Mouse (Mus musculus) right cerebral cortex, adult 18-20 months (tissue): ENCODE results near the gene Tgfb1.
"Not testable (repeated sequence)": the region's sequence is repeated elsewhere in the genome, so short reads cannot be mapped to it uniquely, and the experiment has no call there.

Experiments used
- DNase-seq: peaks from one replicate; pipeline ENCODE4 v3.0.0; 2022; ENCODE audit warnings: mixed read lengths

The Tgfb1 gene

DNA sequence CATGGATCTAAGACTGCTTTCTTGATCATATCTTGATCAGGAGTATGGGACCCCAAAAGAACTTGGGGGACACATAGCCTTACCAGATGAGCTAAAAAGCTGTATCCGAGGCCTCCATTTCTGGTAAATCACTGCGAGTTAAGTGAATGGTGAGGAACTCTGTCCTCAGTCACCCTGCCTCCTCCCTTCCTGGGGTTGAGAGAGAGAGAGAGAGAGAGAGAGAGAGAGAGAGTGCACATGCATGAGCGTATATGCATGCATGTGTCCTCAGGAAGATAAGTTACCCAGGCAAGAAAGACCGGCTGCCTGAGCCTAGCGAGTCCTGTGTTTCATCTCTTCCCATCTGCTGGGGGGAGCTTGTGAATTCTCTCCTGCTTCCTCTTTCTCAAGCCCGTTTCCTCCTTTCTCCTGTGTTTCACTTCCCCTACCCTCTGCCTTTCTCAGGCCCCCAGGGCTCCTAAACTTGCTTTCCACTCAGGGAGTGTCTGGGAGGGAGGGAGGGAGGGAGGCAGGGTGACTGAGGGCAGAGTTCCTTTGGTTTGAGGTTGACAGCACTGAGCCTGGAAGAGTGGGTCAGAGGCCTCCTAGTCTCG is 19.9 kb downstream of the Tgfb1 start:
- no peak for DNase-seq

DNA sequence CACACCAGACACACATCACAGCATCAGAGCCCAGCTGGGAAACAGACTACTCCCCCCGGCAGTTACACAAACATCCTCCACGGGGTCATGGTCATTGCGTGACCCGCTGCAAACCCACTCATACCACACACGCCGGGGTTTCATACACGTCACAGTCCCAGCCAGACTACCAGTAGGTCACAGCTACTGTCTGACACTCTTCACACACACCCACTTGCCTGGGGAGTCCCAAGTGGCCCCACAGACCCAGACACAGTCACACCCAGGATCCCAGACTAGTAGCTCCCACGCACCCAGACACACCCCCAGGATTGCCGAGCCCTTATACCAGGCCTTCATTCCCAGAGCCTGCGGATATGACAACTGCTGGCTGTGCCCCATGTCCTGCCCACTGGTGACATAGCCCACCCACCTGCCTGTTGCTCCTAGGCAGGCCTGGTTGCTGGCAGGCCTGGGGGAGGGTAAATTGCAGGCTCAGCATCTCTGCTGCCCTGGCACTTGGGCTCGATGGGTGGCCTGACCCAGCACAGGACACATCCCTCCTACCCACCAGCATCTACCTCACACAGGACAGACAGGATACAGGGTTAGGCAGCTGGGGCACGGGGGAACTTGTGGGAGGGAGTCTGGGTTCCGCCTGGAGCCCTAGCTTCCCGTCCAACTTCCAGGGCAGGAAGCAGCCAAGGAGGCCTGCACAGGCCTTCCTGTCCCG is 20.9 kb downstream of the Tgfb1 start:
- DNase-seq, result no peak

DNA sequence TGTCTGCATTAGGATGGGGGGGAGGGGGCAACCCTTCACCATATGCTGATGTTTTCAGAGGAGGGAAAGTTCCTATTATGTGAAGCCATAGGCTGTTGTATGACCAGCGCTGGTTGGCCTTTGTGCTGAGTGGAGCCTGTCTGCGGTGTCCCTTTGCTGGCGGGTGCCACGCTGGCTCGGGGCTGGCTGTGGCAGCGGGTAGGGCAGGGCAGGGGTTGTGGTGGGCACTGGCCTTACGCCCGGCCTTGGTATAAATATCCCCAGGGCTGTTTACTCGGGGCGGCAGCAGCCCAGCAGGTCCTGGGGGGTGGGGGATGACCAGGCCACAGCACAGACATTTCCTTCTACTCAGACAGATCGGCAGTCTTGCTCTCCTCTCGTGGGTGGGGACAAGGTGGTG is 23.2 kb downstream of the Tgfb1 start:
- no peak for DNase-seq

DNA sequence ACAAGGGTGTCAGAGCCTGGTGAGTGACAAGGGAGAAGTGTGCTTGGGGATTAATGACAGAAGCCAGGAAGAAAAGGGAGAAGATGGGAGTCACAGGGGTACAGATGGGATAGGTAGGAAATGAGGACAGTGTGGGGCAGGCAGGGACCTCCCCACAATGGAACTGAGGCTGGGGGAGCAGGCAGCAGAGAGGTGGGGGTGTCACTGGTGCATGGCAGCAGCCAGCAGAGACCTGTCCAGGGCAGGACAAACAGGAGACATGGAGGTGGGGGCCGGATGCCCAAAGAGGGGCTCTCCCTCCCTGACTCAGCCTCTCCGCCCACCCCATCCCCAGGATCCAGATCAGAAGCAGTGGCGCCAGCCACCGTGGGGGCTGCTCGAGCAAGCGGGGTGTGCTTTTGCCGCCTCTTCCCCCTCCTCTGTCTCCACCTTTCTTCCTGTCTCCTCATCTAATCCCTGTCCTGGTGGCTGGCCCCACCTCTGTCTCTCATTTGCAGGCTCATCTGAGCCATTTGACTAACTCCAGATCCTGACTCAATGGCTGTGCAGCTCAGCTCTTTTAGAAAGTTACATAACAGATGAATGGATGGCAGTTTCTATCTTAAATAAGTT is 23.8 kb downstream of the Tgfb1 start:
- DNase-seq, result peak; percentile 81

DNA sequence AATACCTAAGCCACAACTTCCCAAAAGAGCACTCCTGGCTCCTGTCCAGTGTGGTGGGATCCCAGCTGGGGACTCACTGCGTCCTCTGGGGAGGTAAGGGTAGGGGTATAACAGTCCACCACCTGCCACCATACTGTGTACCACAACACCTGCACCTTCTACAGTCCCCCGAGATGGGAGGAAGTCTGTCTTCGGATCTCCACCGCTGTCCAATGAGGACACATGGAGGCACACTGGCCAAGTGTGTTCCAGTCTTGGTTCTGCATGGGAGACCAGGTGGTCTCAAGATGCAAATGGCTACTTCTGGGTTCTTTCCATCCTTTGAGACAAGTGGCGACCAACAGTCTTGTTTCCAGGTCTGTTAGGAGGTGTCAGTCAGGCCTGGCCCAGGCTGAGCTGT is 24.4 kb downstream of the Tgfb1 start:
- no peak for DNase-seq

DNA sequence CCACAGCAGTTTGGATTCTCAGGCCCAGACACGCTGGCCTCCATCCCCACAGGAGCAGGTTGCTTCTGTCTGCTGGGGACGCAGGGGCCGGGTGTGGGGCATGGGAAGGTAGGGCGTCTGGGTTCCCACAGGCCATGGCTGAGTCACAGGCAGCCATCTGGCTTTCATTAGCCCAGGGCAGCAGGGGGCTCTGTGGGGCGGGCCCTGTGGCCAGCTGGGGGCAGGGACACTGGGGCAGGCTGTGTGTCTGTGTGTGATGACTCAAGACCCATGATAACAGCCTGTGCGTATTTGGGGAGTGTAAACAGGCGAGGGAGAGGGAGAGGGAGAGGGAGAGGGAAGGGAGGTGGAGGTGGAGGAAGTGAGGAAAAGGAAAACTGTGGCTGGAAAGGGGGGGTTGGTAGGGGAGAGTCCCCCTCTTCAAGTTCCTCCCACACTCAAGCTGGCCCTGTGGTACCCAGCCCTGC is 25.0 kb downstream of the Tgfb1 start:
- DNase-seq, result peak; percentile 76

DNA sequence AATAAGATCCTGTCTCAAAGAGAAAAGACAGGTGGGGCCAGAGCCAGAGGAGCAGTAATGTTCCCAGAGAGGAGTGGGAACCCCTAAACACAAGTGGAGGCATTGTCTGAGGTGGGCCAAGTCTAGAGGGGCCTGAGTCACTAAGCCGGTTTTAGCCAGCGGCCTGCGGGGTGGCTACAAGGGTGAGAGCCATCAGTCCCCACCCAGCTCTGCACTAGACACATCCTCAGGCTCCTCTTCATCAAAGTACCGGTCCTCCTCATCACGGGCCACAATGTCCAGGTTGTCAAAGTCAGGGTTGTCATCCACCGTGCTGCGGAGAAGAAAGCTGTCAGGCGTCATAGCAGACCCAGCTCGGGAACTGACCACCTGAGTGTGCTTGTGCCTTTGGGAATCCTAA is 26.0 kb downstream of the Tgfb1 start:
- no peak for DNase-seq

DNA sequence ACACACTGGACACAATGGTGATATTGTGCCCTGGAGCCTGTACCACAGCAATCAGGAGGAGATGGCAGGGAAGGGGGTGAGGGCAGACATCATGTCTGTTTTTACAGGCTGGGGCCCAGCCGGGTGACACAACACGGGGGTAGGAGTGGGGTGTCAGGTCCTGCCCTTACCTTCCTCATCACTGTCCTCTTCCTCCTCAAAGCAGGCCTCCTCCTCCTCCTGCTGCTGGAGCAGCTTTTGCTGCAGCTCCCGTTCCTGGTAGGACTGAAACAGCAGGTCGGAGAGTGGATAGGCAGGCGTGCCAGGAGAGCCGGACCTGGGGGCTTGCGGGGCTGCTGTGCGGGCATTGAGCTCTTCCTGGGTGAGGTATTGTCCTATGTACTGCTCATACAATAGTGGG is 27.8 kb downstream of the Tgfb1 start:
- no peak for DNase-seq

DNA sequence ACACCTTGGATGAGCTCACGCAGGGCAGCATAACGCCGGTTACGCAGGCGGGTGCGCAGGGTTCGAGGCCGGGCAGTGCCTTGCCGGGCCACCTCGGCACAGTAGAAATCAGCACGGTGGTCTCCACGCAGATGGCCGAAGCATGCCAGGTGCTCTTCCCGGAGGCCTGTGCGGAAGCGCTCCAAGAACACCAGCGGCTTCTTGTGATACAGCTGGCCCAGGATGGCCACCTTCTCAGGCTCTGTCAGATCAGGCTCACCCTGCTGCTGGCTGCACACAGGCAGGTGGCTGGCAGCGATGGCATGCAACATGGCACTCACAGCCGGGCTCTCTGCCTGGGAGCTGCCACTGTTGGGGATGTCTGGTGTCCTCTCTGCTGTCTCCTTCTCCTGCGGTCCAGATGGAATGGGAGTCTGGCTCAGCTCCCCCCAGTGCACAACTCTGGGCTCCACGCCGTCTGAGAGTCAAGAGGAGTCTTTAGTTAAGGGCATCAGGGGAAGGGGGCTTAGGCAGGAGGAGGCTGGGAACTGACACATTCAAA is 29.0 kb downstream of the Tgfb1 start:
- DNase-seq, result no peak

DNA sequence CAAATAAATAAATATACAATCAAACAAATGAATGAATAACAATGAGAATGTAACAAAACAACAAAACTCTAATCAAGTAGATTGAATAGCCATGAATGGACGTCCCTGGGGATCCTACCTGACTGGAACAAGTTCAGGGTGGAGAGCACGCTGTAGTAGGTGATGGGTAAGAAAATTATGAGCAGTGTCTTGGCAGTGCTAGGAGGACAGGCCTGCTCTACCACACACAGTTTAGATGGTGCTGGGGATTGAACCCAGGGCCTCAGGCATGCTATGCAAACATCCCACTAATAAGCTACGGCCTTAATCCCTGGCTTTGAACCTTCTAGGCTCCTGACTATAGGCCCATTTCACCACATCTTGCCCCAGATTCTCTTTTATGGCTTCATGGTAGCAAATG is 30.7 kb downstream of the Tgfb1 start:
- no peak for DNase-seq

DNA sequence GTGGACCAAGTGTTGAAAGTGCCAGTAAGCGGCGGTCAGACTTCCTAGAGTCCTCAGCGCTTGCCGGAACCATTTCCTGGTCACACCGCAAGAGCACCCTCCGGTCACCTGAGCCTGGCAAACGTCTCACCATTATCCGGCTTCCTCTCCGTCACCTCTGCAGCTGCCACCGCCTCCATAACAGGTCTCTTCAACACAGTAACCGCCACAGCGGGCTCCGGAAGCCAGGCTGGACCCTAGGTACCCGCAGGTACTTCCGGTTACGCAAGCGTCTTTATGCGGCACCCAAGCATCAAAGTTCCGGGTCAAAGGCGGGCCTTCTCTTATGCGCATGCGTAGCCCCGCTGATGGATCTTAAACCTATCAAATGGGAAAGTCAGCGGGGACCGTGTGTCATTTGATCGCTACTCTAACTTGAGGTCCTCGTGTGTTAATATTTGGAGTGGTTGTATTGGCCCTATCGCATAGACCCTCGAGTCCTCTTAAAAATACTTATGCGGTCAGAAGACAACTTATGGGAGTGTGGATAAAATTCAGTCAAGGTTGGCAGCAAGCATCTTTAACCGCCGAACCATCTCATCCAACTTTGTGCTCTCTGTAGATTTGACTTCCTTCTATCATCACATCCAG is 32.1 kb downstream of the Tgfb1 start, which contains the start of gene Ccdc97:
TSS of gene Ccdc97 (minus strand) at position 301 of the 630 bp plus-strand sequence.
- DNase-seq, result peak; percentile 96

DNA sequence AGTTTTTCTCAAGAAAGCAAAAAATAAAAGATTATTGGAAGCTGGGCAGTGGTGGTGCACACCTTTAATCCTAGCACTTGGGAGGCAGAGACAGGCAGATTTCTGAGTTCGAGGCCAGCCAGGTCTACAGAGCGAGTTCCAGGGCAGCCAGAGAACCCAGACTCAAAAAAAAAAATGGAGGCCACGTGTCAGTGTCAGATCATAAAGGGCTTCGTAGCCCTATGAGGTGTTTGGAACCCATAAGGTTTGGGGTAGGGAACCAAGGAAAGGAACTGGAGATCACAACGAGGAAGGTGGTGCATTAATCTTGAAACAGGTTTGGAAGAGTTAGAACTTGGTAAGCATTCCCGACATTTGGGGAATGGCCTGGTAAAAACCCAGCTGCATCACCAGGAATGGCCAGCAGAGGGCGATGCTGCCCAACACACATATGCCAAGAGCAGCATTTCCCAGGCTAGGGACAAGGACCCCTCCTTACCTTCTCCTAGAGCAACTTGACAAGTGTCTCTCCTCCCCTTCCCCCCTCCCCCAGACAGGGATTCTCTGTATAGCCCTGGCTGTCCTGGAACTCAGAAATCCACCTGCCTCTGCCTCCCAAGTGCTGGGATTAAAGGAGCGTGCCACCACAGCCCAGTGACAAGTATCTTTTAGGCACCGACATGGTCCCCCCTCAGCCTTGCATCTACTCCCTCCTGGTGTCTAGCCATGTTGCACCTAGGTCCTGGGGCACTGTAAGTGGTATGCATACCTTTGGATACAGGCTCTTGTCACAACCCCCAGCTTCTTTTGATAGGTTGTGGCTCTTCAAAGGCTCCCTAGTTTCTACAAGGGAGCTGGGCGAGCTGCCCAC is 33.2 kb downstream of the Tgfb1 start:
- peak; percentile 70 for DNase-seq

DNA sequence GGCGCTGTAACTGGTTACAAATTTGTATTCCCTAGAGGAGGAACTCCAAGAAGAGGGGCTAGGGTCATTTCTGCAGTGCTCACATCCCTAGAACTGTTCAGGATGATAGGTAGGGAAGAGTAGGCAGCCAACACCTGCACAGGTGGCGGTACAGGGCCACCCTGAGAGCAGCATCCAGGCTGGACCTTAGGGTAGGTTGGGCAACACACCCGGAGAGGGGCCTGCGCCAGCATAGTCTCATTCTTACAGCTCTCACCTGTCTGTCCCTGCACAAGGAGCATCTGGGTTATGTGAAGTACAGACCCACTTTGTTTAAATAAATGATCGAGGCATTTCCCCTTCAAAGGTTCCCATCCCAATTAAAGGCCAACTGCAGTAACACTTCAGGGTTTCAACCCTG is 34.0 kb downstream of the Tgfb1 start:
- DNase-seq, result no peak

DNA sequence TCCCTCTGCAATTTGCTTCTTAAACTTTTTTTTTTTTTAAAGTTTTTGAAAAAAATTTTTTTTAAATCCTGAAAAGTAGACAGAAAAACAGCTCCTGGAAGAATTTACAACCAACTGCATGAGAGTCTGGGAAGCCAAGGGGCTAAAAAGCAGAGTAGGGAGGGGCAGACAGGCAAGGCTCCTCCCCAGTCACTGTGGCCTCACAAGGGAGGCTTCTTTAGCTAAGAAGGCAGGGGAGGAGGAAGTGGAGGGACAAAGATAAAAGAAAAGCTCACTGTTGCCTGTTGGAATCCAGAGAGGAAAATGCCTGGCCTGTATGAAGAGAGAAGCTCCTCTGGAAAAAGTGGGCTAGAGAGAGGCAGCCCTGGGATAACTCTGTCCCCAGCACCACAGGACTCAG is 35.0 kb downstream of the Tgfb1 start:
- not testable (repeated sequence) for DNase-seq

DNA sequence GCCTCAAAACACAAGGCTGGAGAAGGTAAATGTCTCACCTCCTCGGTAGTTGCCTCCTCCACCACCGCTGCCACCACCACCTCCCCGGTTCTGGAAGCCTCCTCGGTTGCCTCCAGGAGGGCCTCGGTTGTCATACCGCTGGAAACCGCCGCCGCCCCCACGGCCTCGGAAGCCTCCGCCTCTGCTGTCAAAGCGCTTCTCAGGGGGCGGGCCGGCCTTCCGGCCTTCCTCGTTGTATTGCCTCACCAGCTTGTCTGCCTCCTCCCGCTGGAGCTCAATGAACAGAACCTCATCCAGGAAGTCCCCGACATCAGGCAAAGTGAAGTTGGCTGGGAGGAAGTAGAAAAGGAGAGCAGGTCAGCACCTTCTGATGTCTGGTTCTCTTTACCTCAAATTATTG is 39.1 kb downstream of the Tgfb1 start:
- DNase-seq, result peak; percentile 57

DNA sequence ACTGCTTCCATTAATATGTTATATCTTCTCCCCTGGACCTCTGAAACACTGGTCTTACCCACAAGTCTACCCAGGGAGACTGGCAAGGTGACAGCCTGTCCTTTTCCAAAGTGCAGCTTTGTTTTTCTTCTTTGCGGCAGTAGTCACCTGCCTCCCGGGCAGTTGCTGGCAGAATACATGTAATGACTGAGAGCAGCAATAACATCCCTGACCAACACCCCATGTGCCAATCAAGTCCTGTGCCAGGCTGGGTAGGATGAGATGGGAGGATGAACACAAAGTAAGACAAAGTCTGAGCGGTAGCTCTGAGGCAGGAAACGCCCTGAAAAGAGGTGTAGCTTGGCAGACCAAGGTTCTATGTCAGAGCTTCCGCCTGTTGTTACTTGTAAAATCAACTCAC is 41.0 kb downstream of the Tgfb1 start:
- DNase-seq, result no peak

DNA sequence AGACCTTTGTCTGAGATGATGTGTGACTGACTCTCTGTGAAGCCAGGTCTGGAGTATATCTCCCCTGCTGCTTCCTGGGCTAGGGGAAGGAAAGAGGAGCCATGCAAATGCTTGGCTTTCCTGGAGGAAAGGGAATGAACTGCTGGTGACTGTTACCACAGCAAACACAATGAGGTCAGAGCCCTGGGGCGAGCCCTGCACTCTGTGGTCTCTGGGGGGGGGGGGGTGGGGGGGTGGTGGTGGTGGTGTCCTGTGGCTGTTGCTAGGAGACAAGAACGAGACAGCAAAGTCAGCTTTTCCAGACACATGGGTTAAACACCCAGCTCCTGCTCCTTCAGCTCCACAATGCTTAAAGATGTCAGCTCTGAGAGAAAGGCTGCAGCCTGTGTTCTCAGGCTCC is 42.6 kb downstream of the Tgfb1 start:
- no peak for DNase-seq

DNA sequence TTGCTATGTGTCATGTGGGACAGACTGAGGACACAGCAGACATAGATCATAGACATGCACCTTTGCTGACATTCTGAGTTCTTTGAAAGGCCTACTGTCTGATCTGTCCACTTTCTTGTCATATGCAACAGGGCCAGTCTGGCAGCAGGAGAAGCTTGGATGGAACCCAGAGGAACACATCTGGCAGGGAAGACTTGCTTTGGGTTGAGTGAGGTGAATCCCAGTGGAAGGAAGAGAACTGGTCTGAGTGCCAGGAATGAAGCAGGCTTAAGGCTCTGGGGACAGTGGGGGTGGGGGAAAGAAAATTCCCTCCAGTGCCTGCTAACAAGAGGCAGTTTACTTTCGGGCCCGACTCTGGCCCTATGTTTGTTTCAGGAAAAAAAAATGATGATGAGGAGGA is 43.1 kb downstream of the Tgfb1 start:
- DNase-seq, result no peak

DNA sequence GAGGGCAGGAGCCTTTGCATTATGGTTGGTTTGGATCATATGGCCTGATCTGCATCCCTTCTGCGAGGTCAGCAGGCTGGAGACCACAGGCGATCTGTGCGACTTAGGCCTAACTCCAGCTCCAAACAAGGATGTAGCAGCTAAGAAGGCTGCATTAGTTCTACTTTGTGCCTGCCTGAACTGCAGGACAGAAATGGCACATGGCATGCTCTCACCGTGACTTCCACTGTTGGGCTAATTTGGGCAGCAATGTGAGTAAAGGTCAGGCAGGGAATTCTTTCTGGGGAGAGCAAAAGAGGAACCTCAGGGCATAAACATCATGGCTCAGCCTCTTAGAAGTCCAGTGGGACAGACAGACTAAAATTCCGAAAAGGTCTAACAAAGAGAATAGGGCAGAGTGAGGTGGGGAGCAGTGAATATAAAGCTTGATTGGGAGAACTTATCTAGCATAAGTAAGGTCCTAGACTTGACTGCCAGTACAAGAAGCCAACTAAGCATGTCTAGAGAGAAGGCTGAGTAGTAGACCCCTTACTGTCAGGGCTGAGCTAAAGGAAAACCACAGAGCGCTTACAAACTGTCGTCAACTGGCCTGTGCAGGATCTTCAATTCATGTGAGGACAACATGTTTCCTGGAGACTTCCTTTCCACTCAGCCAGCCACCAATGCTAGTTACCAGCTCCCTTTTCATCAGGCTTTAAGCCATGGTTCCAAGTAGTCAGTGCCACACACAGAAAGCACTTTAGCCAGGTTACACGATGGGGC is 44.7 kb downstream of the Tgfb1 start:
- no peak for DNase-seq

DNA sequence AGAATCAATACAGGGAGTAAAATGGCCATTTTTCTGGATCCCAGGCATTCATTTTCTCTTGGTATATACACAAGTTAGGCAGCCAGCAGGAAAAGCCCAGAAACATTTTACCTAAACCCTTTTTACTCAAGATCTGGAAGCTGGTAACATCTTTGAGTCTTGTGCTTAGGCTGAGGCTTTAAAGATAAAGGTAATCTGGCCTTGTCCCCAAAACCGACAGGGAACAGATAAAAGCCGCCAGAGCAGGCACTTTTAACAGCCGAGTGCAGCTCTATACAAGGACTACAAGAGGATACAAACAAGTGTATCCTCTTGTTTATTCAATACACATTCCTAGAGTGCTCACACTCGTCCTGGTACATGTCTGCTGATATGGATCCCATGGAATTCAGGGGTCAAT is 48.2 kb downstream of the Tgfb1 start:
- DNase-seq, result no peak

DNA sequence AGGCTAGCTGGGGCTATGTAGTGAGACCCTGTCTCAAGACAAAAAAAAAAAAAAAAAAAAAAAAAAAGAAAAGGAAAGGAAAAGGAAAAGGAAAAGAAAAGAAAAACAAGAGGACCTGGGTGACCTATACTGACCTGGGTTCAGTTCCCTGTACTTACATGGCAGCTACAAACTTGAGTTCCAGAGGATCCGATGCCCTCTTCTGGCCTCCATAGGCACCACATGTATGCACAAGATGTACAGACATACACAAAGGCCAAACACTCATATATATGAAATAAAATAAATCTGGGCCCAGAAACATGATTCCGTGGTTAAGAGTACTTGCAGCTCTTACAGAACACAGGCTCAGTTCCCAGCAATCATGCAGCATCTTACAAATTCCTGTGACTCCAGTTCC is 50.1 kb downstream of the Tgfb1 start:
- no peak for DNase-seq

DNA sequence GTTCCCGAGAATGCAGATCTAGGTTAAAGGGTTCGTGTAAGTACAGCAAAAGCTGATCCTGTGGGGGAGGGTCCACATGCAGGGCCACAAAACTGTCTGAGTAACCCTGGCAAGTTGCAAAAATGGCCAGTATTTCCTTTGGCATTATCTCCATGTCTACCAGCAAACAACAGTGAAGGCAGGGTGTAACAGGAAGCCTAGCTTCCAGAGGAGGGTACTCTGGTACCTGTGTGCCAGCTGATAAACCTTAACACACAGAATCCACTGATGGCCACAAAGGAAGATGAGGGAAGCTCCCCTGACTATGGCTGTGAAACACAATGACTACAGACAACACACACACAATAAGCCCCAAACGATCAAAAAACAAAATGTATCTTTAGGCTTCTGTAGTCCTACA is 51.5 kb downstream of the Tgfb1 start:
- no peak for DNase-seq
